1 mouse cellular context compared by ENCODE assay signal in the genomic region with DNA sequence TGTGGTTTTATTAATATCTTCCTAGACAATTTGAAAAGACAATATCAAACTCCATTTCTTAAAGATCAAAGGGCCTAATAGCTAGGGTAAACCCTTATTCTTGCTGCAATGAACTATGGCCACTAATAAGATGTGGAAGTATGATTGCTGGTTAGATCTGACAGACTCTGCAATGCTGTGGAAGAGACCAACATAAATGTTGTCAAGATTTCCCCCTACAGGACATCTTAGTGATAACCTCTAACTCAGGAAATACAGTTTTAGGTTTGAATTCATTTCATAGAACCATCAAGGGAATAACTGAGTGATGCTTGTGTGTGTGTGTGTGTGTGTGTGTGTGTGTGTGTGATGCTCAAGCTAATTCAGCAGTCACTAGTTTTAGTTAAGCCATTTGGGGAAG.
TF ChIP-seq lines count a peak whose summit lies in the region.

No protein-coding gene starts in this region.

TF ChIP-seq in MEL, 35 proteins besides CTCF, POLR2A, EP300 and RAD21 (continued from another document):
- TF ChIP-seq MEF2A (IDR thresholded peaks at IDR 0.05; ENCODE audit: extremely low read depth, insufficient replicate concordance, low read depth, low read length, poor library complexity, severe bottlenecking) (no peak), CHD1 (IDR thresholded peaks at IDR 0.05; ENCODE audit: low read depth, low read length) (no peak), USF1 (IDR thresholded peaks at IDR 0.05; ENCODE audit: low read depth, low read length) (no peak), E2F4 (IDR thresholded peaks at IDR 0.05; ENCODE audit: borderline replicate concordance, low read depth, low read length) (no peak), TAL1 (IDR thresholded peaks at IDR 0.05; ENCODE audit: low read length) (no peak), USF2 (IDR thresholded peaks at IDR 0.05; ENCODE audit: borderline replicate concordance in 1 of 2, insufficient read depth in 1 of 2, low read depth in 1 of 2, low read length in 2 of 2) (no peak), POLR2AphosphoS5 (IDR thresholded peaks at IDR 0.05; ENCODE audit: borderline replicate concordance, low read depth, low read length) (no peak), UBTF (IDR thresholded peaks at IDR 0.05; ENCODE audit: borderline replicate concordance, insufficient read depth, low read depth, low read length) (no peak), MYB (IDR thresholded peaks at IDR 0.05; ENCODE audit: low read depth, low read length) (no peak)
